Mouse (Mus musculus) hindlimb bud, embryonic 11.5 days (tissue): Measurements from ENCODE around the gene Syce1l.

ENCODE experiments used
- DNase-seq: peaks from one replicate; pipeline ENCODE4 v3.0.0-alpha.2; 2012; ENCODE audit warnings: low read depth, low spot score; ENCODE audit errors: extremely low spot score

The Syce1l gene

DNA sequence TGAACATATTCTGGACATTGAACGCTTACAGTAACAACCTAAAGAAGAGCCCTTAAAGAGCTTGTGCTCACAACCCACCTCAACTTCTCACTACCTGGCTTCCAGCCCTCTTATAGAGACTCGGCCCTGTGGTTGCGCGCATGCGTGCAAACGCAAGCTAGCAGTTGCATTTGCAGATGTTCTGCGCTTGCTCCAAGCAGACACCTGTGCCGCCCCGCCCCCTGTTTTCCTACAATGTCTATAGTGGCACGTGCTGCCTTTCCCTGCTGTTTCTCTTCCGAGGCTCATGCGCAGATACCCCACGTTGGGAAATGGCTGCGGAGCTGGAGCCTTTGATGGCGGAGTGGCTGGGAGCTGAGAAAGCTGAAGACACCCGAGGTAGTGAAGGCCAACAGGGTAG, at the start of gene Syce1l:
Gene Syce1l (plus strand): TSS at position 288 of the 400 bp plus-strand sequence.
- no peak for DNase-seq

DNA sequence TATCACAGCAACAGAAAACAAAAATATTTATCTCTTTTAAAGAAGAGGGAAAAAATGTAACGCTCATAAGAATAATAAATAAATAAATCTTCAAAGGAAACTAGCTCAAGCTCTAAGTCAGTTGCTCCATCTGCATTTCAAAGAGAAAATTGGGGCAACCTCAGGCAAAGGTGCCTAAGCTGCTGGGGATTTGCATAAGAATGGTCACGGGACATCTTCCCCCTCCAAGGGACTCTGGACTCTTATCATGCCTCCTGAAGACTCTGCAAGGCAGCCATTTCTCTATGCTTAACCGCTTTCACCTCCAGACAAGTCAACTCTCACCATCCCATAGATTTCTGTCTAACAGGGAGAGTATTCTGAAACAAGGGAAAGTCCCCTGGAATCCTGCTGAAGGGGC, 44.6 kb upstream of the Syce1l start:
- DNase-seq, result no peak

DNA sequence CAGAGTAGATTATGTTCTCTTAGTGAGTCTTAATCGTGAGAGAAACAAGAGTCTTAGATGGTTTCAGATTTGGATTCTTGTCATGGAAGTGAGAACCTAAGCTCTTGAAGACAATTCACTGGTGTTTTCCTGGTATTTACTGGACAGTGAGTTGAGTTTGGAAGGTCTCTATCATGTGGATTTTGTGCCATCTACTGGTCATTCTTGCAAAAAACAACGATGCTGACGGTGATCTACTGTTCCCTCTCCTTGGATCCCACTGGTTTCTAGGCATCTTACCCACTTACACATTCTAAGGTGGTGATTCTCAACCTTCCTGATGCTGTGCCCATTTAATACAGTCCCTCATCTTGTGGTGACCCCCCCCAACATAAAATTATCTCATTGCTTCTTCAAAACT, 10.4 kb upstream of the Syce1l start:
- DNase-seq, result no peak

DNA sequence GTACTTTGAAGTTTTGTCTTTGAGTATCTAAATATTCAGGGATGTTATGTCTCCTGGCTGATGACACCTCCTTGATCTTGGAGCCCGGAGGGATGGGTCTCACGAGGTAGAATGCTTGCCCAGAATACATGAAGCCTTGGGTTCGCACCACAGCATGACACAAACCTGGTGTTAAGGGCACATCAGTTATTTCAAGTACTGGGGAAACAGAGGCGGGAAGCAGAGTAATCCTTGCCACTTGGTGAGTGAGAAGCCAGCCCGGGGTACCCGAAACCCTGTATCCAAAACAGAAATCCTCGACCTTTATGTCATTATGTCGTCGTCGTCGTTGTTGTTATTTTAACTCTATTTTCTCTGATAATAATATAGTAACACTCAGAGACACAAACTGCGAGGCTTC, 8.9 kb upstream of the Syce1l start:
- DNase-seq, result no peak

- DNase-seq, result peak; percentile 96
These were observed 8.1 kb upstream of the Syce1l start, which contains the start of gene Mon1b for GRCm38 (mm10) chr8:113634670-113635591. Gene Mon1b (plus strand): TSS chr8:113635587.

- no peak for DNase-seq
These were observed 7.3 kb upstream of the Syce1l start for GRCm38 (mm10) chr8:113635592-113636279.

DNA sequence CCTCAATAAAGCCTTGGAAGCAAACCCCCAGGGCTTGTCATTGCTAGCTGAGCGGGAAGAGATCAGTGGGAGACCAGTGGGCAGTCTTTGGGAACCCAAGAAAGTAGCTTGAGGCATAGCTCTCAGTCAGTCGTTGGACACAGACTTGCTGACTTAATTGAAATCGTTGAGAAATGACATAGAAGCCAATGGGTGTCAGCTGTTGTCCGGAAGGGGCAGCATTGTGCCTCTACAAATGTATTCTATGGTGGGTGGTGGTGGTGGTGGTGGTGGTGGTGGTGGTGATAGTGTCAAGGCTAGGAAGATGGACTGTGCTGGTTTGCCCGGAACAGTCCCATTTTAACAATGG, 6.8 kb upstream of the Syce1l start:
- DNase-seq, result no peak

GRCm38 (mm10) chr8:113640357-113640756, 2.7 kb upstream of the Syce1l start:
- no peak for DNase-seq

- DNase-seq, result no peak
These were observed 632 bp downstream of the Syce1l start for GRCm38 (mm10) chr8:113643479-113644210.

- DNase-seq, result no peak
These were observed 2.2 kb downstream of the Syce1l start for GRCm38 (mm10) chr8:113645220-113645619.

DNA sequence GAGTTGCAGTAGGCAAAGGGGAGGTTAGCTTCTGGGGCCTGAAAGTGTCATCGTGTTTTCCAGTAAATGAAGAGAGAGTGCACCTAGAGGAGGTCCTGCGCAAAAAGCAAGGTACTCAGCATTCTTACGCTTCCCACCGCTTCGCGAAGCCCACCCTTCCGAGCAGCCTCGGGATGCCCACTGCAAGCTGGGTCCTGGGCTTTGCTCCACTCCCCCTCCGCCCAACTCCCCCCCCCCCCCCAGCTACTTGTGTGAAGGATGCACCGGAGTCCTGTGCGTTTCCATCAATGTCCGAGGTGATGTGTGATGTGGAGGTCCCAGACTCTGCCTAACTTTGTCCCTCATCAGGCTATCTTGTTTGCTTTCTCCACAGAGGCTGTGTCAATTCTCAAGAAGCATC, 9.4 kb downstream of the Syce1l start:
- DNase-seq, result no peak

DNA sequence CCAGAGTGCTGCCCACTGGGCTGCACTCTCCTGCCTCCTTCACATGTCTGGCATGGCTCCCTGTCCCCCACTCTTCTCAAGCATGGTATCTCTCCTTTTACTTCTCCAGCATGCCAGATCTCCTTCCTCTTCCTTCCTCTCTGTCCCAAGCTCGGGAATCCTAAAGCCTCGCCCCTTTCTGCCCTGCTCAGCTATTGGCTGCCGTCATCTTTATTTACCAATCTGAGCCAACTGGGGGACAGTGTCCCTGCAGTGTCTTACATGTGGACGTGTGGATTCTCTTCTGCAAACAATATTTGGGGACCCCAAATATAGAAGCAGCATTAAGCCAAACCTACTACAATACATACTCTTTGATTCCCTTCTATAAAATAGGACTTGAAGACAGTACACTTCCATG, 10.1 kb downstream of the Syce1l start:
- DNase-seq, result no peak

DNA sequence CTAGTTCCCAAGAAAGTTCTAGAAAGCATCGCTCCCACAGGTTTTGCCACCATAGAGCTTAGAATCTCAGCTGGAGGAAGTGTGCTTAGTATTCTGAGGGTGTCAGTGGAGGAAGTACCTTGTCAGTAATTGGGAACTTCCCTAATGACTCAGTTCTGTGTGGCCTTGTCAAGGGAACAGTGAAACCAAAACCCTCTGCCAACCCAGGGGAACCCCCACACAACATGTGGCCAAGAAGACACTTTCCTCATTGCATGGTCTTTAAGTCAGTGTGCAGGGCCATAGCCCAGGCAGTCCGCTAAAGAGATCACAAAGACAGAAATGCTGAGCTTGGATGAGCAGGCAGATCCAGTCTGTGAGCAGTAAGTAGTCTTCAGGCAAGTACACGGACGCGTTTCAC, 13.1 kb downstream of the Syce1l start:
- DNase-seq, result no peak

DNA sequence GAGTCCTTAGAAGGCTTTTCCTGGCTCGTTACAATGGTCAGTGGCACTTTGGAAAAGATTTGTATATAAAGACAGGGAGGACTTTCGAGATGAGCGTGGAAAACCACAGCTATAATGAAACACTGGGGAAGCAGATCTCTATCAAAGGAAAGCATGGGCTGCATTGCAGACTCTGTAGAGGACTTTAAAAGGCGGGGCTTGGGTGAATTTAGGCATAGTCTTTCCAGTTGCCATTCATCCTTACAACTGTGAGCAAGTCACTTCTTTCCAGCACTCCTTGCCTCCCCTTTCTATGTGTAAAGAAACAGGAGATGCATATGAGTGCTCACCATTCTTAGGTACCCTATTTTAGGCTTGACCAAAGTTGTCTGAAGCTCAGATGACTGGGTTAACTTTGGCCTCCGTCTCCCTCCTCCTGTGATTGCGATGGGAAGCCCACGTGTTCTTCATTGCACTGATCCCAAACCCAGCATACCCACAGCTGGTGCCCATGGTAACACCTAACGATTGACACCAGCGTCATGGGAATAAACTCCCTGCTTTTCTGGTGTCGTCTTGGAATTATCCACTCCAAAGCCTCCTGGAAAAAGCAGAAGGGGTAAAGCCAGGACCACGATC, 13.8 kb downstream of the Syce1l start:
- DNase-seq, result no peak

DNA sequence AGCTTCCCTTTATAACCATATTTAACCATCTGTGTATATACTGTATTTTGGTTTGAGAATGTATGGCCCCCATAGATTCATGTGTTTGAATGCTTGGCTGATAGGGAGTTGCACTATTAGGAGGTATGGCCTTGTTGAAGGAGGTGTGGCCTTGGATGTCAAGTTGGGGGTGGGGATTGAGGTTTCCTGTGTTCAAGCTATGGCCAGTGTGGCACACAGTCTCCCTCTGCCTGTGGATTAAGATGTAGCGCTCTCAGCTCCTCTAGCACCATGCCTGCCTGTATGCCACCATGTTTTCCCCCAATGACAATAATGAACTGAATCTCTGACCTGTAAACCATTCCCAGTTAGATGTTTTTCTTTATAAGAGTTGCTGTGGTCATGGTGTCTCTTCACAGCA, 17.1 kb downstream of the Syce1l start:
- DNase-seq, result no peak

DNA sequence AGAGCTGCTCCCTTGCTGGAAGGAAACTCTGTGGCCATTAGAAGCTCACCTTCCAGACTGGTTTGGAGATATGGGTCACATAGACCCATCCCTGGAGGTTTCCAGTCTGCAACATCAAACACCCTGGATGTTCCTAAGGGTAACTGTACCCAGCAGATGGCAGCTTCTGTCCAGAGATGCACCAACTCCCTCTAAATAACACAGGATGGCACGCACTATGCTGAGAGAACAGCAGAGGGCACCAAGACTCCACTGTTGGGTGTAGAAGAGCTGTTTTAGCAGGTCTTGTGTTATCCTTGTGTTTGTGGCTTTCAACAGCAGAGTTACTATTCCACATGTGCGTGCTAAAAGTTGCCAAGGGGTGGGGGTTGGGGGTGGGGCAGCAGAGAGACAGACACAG, 21.5 kb downstream of the Syce1l start:
- DNase-seq, result peak; percentile 64

- DNase-seq, result no peak
These were observed 22.0 kb downstream of the Syce1l start for GRCm38 (mm10) chr8:113665036-113665435.

GRCm38 (mm10) chr8:113665951-113666350, 22.9 kb downstream of the Syce1l start:
- no peak for DNase-seq

DNA sequence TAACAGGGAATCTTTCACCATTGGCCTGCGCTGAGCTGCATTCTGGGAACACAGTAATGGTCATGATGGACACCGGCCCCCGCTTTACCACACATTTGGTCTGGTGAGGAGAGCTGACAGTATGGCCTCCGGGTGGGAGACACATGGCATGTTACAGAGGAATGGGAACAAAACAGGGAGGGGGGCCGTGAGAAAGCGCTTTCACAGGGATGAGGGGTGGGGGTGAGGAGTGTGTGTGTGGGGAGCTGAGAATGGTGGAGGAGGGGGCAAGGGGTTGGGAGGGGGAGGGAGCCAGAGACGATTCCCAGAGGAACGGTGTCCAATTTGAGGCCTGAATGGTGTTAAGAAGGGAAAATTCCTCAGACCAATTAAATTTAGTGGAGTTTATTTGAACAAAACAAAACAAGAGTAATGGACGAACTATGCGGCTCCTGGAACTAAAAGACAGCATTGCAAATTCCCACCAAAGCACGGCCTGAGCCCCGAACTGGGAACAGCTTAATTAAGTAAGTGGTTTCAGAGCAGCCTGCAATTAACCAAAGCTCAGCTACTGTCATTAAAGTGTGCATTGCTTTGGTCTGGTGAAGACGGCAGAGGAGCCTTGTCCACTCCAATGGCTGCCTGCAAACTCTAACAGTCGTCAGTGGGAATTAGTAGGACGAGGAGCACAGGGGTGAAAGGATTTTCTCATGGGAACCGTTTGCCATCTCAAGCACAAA, 23.9 kb downstream of the Syce1l start:
- no peak for DNase-seq

GRCm38 (mm10) chr8:113669924-113670323, 26.9 kb downstream of the Syce1l start:
- no peak for DNase-seq
